Mouse (Mus musculus) granulocyte monocyte progenitor cell, adult 5-6 weeks (primary cell): ENCODE data around the gene Zbtb22. TPM values are rescaled to one million over a fixed set of nuclear protein-coding genes. Genes with fewer than 3 reads are reported as not detected.
"Not testable (repeated sequence)": the region's sequence is repeated elsewhere in the genome, so short reads cannot be mapped to it uniquely, and the experiment has no call there.

ENCODE experiments used
- ATAC-seq: replicated peaks from 2 replicates; pipeline ENCODE4 v1.8.0; 2016; ENCODE audit warnings: mild to moderate bottlenecking, moderate TSS enrichment, inconsistent platforms; ENCODE audit not compliant: poor library complexity, severe bottlenecking
- total RNA-seq, 2 experiments: library from RNA; stranded (forward) in 1 of 2; stranded (reverse) in 1 of 2; fragments of 200-712, 200-1000 nt in 1 of 2; fragments of >200 nt in 1 of 2; fragmentation: Nextera tagmentation in 1 of 2; gene quantifications; 2 replicates each; pipeline ENCODE4 v1.2.3; 2014 to 2017

The Zbtb22 gene
- total RNA-seq, 2 experiments from 2014 or later = 11.9 to 23.9 TPM

DNA sequence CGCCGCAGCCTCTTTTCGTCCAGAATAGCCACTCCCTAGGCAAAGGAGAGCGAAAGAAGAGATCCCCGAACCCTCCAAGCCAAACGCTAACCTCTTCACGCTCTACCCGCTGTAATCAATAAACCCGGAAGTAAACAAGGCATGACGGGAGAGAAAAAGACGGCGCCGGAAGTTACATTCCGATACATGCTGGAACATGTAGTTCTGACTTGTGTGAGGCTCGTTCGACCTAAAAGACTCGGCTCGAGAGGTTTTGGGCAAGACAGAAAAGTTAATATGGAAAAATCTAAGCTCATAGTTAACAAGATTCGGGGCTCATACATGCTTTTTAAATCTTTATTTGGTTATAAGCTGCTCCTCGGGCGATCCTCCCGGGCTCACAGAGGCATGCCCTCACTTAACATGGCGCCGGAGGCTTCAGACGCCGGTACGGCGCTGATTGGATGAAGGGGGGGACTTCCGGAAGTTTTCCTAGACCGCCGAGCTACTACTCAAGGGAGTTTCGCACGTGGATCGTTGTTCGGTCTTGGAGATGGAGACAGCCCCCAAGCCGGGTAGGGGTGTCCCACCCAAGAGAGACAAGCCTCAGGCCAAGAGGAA lies 24.6 kb downstream of the Zbtb22 start, which contains the start of the genes Pfdn6 and Wdr46:
Gene Pfdn6, minus strand, starts transcription at position 138 of the 600 bp plus-strand sequence.
Gene Wdr46, plus strand, starts transcription at position 455 of the 600 bp plus-strand sequence.
- ATAC-seq = peak; percentile 87

DNA sequence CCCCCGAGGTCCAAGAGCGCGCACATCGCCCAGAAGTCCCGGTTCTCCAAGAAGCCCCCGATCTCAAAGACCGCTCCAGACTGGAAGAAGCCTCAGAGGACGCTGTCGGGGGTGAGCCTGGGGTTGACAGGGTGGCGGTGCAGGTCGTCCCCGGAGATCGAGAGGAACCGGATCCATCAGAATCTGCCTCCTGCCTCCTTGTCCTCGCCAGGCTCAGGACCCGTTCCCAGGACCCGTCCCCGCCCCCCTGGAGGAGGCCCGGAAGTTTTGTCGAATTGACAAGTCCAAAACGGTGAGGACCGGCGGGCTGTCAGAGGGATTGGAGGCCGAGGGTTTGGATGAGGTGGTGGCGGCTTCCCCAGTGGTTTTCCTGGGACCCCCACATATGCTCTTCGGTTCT lies 25.3 kb downstream of the Zbtb22 start:
- ATAC-seq = peak; percentile 28

DNA sequence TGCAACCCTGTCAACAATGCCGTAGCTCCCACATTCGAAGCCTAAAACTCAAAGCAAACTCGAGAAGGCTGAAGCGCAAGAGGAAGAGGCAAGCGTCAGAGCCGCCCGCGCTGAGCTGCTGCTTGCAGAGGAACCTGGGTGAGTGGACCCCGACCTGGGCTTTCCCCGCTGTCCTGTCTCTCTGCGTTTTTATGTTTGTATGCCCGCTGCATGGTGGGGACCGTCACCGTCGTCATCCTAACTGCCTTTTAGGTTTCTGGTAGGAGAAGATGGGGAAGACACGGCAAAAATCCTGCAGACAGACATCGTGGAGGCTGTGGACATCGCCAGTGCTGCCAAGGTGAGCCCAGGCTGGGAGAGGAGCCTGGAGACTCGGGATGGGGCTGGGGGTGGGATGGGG lies 25.7 kb downstream of the Zbtb22 start:
- ATAC-seq = no peak

DNA sequence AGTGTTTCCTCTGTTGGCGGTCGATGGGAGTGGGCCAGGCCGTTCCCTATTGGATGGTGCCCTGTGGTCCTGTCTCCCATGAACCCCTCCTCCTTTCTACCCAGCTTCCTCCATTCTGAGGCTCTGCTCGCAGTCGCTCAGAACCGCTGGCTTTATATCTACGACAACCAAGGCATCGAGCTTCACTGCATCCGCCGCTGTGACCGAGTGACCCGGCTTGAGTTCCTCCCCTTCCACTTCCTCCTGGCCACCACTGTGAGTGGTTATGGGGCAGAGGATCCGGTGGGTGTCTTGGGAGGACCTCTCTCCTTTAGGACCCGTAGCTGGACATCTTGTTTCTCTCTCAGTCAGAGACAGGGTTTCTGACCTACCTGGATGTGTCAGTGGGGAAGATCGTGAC lies 27.8 kb downstream of the Zbtb22 start:
- ATAC-seq = no peak

DNA sequence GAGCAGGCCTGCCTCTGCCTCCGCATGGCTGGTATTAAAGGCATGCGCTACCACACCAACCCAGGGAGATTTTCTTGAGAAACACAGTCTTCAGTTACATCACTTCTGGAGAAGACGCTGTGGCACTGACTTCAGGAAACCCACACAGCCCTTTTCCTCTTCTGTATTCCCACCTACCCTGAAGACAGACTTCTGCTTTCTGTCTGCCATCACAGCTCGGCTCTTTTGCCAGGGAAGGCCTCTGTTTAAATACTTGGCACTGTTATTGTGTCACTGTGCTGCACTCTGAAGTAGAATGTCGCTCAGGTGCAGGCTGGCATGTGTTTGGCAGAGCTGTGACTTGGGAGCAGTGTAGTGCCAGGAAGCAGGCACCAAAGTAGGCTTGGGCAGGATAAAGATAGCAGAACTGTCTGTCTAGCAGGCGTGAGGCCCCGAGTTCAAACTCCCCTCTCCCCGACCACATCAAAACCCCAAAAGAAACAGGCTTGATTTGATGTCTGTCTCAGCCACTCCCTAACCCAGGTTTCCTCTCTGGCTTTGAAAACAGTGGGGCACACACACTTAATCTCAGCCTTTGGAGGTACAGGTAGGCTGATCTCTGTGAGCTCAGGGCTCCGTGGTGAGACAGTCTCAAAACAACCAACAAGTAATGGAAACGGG lies 31.9 kb downstream of the Zbtb22 start:
- peak; percentile 70 for ATAC-seq

DNA sequence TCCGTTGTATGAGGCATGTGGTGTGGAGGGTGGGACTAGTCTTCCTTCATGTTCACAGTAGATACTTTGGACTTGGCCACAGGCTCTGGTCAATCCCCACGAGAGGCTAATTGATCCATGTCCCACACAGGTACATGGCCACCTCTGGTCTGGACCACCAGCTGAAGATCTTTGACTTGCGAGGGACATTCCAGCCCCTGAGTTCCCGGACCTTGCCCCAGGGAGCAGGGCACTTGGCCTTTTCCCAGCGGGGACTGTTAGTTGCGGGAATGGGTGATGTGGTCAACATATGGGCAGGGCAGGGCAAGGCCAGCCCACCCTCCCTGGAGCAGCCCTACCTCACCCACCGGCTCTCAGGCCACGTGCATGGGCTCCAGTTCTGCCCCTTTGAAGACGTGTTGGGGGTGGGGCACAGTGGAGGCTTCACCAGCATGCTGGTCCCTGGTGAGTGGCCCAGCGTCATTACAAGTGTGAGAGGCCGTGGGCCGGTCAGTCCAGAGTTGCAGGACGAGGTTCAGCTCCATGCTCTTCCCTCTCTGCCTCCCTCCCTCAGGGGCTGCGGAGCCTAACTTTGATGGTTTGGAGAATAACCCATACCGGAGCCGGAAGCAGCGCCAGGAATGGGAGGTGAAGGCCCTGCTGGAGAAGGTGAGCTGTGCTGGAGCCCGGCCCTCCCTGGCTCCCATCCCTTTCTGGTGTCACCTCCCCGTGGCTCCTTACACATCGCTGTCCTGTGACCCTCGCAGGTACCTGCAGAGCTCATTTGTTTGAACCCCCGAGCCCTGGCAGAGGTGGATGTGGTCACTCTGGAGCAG lies 32.6 kb downstream of the Zbtb22 start:
- ATAC-seq = no peak

DNA sequence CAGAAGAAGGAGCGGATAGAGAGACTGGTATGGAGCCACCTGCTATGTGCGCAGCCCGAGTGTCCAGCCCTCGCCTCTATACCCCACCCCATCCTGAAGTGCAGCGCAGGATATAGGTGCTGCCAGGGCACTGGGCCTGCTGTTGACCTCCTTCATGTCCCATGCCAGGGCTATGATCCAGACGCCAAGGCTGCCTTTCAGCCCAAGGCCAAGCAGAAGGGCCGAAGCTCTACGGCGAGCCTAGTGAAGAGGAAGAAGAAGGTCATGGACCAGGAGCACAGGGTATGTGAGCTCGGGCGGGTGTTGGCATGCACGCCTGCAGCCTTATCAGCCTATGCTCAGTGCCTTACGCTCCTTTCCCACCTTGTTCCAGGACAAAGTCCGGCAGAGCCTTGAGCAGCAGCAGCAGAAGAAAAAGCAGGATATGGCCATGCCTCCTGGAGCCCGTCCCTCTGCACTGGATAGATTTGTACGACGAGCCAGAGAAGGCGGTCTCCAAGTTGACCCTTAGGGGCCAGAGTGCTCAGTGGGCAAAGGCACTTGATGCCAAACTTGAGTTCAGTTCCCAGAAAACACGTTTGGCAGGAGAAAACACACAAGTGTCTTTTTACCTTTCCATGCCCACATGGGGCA lies 33.3 kb downstream of the Zbtb22 start:
- no peak for ATAC-seq

DNA sequence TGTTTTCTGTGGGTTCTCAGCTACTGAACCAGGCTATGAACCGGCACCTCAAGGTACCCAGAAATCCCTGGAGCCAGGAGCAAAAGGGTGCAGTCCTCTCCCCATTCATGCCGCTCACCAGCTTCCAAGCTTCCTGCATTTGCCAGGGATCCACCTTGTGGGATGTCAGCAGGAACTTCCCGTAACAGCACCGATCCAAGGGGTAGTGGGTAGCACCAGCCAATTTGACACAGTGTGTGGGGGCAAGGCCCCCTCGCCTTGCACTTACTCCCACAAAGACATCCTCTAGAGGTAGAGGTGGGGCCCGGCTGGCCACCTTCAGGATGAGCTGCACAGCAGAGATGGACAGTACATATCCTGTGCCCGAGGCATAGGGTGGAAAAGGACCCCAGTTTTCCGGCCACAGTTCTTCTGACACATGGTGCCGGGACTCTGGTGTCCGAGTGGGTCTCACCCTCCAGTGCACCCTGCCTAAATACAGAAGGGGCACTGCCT lies 34.5 kb downstream of the Zbtb22 start:
- no peak for ATAC-seq

DNA sequence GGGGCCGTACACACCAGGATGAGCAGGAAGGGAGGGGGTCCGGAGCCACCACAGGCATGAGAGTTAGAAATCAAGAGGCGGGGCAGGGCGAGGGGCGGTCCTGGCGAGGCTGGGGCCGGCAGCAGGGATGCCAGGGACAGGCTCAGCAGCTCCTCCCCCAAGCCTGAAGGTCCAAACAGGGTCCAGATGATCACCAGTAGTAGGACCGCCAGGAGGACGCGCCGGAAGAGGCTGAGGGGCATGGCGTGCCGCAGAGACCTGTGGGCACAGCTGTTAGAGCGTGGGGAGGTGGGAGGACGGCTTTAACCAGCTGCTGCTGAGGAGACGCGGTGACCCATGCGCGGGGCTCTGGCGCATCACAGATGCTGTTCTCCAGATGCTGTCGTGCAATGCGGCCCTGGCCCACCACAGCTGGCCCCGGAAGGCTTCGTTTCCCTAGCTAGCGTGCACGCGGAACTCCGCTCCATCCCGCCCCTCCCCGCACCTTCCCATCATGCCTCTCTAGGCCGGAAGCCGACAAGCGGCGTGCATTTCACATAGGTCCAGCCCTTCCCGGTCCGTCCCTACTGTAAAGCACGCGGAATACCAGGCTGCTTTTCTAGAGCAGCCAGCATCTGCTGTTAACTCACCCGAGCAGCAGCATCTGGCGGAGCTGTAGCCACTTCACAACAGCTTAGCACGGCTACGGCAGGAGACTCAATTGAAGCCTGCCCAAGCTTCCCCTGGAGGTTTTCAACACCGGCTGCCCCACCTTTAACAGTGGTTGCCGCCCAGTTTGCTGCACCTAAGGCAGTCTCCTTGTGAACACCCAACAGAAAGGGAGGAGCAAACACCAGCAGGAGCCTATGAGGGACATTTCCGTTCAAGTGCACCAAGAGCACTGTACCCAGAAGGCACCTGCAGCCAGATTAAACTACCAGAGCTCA lies 35.6 kb downstream of the Zbtb22 start, which contains the start of gene B3galt4:
Gene B3galt4, minus strand, starts transcription at position 468 of the 926 bp plus-strand sequence.
- ATAC-seq = peak; percentile 45

DNA sequence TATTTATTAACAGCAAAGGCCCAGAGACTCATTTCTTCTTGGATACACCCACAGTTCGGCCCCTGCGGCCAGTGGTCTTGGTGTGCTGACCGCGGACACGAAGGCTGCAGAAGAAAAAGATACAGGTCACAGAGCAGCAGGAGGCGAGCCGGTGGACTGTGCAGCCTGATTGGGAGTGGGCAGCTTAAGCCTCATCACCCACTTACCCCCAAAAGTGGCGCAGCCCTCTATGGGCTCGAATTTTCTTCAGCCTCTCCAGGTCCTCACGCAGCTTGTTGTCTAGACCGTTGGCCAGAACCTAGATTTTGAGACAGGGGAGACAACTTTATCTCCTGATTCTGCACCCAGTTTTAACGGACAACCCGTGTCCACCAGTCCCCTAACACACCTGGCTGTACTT lies 36.3 kb downstream of the Zbtb22 start:
- ATAC-seq = not testable (repeated sequence)

DNA sequence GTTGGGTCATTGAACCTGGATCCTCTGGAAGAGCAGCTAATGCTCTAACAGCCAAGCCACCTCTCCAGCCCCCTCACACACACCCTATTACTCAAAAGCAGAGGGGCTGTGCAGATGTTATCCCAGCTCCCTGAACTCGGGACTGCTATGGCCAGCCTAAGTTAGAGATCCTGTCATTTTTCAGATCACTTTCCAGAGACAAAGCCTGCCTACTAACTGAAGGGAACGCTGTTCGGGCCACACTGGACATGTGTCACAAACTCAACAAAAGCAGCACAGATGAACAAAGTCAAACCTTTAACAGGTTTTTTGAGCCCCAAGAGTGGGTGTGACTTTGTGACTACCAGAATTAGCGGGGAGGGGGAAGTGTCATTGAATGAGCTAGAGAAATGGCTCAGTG lies 37.2 kb downstream of the Zbtb22 start:
- ATAC-seq = no peak

DNA sequence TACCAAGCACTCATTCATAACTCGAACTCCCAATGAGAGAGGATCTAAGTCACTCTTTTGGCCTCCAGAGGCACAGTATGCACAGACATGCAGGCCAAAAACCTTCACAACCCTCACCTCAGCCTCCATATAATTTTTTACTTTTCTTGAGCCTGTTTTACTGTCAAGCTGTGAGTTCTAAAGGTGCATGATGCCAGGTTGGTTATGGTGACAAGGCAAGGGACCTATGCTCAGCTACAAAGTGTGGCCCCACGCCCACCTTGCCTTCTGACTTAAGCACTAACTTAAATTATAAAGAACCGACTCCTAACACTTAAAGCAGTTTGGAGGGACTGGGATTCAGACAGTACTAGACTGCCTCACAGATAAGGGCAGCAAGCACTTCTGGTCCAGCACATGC lies 37.6 kb downstream of the Zbtb22 start:
- no peak for ATAC-seq

DNA sequence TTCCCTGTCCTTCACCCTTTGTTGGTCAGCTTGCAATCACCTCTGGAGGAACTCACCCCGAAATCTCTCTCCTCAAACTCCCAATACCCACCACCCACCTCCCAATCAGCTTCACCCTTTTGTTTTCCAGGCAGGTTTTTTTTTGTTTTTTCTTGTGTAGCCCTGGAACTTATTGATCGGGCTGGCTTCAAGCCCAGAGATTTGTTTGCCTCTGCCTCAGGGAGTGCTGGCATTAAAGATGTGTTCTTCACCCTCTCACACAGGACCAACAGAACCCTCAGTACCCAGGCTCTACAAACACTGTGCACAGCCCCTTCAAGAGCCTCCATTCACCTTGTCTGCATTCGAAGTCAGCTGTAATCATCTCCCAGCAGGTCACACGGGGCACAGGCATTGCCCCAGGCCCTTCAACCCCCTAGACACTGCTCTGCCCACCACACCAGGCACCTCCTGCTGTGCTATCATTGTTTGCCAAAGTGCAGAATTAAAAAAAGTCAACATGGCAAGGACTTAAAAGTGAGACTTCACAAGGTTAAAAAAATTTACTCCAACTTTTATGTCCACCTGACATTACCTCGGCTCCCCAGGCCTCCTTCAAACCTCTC lies 38.4 kb downstream of the Zbtb22 start:
- no peak for ATAC-seq

DNA sequence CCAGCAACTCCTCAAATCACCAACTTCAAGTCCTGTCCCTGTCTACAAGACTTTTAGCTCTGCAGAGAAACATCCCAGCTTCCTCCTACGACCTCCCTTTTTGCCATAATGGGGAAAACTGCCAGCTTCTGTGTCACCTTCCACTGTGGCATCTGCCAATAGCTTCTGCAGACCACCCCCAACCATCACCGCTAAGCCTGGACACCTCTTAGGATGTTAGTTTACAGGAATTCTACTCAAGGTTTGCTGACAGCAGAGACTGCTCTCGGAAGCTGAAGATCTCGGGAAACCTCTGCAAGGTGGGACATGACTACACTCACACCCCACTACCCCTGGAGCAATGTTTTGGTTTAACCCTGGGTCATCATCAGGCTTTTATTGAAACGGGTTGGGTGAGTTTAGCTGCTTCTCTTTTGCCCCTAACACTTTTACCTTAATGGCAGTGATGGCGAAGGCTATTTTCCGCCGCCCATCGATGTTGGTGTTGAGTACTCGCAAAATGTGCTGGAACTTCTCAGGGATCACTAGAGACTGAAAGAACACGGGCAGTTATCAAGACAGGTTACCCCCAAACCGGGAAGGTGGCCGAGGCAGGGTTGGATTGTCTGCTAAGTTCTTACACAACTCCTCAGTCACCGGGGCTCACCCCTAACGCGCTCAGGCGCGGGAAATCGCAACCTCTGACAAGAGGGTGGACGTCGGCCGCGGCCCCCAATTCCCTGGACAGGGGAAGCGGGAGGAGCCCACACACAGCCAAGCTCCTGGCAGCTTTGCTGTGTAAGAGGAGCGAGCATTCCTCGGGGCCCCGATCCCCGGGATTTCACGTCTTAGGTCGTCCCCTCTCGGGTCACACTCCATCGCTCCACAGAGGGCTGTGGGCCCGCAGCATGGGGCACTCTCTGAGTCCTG lies 39.2 kb downstream of the Zbtb22 start:
- peak; percentile 16 for ATAC-seq

DNA sequence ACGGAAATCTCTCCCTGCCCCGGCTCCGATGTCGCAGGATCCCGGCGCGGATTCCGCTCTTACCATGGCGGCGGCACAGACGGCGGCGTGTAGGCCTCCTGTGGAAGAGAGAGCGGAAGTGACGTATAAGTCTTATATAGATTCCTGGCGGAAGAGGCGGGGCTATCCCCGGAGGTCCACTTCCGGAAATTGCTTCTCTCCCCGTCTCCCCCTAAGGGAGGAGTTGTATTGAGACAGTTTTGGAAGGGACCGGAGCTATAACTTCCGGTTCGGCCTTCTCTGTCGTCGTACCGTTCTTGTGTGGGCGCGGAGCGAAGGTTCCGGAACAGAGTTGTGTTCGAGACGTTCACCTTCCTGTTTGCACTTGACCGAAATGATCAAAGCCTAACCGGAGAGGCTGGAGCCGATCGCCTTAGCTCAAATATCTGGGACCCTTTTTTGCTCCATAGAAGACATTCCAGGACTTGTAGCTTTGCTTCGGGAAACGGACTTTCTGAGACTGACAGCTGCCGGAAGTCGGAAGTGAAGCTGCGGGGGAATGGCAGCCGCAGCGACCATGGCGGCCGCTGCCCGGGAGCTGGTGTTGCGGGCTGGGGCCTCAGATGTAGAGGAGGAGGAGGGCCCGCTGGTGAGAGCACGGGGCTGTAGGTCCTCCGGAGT lies 40.0 kb downstream of the Zbtb22 start, which contains the start of the genes Vps52 and Rps18:
Gene Vps52, plus strand, starts transcription at position 258 of the 660 bp plus-strand sequence.
Gene Rps18, minus strand, starts transcription at position 447 of the 660 bp plus-strand sequence.
- peak; percentile 72 for ATAC-seq

DNA sequence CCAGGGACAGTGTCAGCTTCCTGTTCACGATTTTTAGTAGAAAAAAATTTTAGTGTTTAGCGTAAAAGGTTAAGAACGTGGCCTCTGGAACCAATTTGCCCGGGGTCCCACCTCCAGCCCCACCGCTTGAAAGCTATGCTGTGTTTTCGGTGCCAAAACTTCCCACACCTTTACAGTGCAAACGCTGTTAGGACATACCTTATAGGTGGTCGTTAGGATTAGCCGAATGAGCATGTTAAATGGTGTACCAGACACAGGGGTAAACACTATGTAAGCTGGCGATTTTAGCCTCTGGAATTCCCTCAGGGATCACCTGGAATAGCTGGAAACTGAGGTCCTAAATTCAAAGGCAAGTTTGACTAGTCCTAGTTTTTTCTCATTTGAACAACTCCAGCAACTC lies 40.6 kb downstream of the Zbtb22 start:
- ATAC-seq = no peak

DNA sequence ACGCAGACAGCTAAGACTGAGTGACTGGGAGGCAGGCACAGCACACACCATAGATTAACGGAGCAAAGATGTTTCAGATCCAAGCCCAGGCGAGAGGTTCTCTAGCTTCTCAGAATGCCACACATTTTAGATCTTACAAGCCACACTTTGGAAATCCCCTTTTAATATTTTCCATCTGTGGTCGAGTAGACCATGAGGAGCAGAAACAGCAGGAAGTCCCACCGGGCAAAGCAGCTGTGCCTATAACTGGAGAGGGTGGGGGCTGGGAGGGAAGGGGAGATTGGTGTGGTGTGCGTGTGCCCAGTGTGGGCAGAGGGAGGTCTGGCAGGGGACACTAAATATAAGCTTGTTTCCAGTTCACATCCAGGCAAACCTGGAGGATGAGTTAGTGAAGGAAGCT lies 41.8 kb downstream of the Zbtb22 start:
- ATAC-seq = no peak
